Mouse (Mus musculus) E14TG2a.4 (cell line): ENCODE results near the gene Trappc10.

ENCODE experiments used
- H3K27me3 ChIP-seq: 2 replicates; pipeline ENCODE4 v1.6.1; 2014; ENCODE audit warnings: low read length, control low read depth; ENCODE audit not compliant: insufficient read depth
- H3K36me3 ChIP-seq: 2 replicates; pipeline ENCODE4 v1.6.1; 2014; ENCODE audit warnings: low read length, control low read depth; ENCODE audit not compliant: insufficient read depth
- H3K4me1 ChIP-seq: replicated peaks from 2 replicates; pipeline ENCODE4 v1.6.1; 2014; ENCODE audit warnings: low read depth, low read length, control low read depth
- H3K4me3 ChIP-seq: replicated peaks from 2 replicates; pipeline ENCODE4 v1.5.1; 2014; ENCODE audit warnings: mild to moderate bottlenecking, low read length
- H3K9me3 ChIP-seq: 2 replicates; pipeline ENCODE4 v1.6.1; 2014; ENCODE audit warnings: low read length, control low read depth
- CTCF ChIP-seq: conservative IDR thresholded peaks from 2 replicates; pipeline ENCODE4 v1.5.1; 2014; ENCODE audit warnings: low read length
- NANOG ChIP-seq: IDR thresholded peaks from 2 replicates; pipeline ENCODE4 v1.6.1; 2014; ENCODE audit warnings: borderline replicate concordance, low read length, mixed read lengths
- POU5F1 ChIP-seq: IDR thresholded peaks from 2 replicates; pipeline ENCODE4 v1.6.1; 2014; ENCODE audit warnings: low read length, borderline replicate concordance

Trappc10 gene

DNA sequence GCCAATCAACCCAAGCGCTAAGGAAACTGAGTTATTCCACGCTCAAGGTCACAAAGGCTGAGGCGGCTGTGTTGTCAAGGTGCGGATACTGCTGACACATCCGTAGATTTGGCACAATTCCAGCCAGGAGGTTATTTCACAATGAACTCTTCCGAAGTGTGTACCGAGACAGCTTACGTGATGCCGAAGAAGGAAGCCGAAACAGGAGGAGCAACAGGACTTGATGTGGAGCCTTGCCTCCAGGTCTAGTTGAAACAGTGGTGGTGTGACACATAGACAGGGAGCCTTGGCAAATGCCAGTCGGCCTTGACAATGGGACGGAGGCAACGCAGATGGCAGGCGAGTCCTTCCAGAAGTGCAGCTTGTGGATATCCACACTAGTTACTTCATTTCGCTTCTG is 86.4 kb downstream of the Trappc10 start:
- no peaks in the 10 kb centered on the region for H3K9me3 ChIP-seq
- H3K36me3 ChIP-seq, result peaks cover 29% of the 10 kb centered on the region
- H3K4me3 ChIP-seq, result no peak overlapping the region
- H3K27me3 ChIP-seq, result peaks cover 5% of the 10 kb centered on the region; the same call in 1 of the 2 replicates
- H3K4me1 ChIP-seq, result peaks cover 43% of the 10 kb centered on the region
- TF ChIP-seq NANOG, result no peak
- TF ChIP-seq CTCF, result no peak
- no peak for TF ChIP-seq POU5F1

- Histone ChIP-seq H3K27me3 (peaks cover 5% of the 10 kb centered on the region; the same call in 1 of the 2 replicates), H3K4me1 (peaks cover 34% of the 10 kb centered on the region), H3K4me3 (no peak overlapping the region), H3K36me3 (peaks cover 18% of the 10 kb centered on the region), H3K9me3 (no peaks in the 10 kb centered on the region)
- no peak for TF ChIP-seq NANOG
- TF ChIP-seq POU5F1, result no peak
Measured at GRCm38 (mm10) chr10:78156926-78157325, 87.5 kb downstream of the Trappc10 start.

DNA sequence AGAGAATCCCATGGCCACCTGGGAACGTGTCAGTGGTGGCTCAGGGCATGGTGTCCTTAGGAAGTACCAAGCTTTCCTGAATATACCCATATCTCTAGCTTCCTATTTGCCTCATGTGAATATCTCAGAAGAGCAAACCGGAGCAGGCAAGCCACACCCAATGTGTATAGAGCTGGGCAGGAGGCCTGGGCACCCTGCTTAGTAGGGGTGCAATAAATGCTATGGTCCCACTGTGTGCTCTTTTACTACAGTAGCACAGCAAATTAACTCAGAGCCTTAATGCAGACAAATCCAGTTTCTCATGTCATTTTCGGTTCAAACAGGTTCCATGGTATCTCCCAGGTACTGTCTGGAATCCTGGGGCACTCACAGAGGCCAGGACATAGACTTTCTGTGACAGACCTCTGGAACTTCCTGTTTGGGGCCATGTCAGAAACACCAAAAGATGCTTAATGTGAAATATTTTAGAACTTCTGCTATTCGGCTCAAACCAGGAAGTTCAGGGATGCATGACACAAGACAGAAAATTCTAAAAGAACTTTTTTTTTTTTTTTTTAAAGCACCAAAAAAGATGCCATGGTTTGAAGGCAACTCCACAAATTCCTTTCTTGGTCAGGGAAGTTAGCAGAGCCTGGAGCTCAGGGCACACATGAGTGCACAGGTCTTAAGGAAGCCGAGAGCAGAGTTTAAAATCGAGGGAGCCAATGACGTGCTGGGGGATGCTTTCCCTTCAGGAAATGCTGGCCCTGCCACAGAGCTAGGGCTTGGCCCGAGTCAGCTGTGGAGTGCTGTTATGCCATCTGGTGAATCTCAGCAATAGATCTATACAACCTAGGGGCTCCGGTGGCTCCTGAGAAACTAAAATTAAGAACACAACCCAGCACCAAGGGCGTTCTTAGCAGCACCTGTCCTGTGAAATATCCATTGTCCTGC is 95.3 kb downstream of the Trappc10 start:
- Histone ChIP-seq H3K36me3 (no peaks in the 10 kb centered on the region), H3K4me1 (peaks cover 2% of the 10 kb centered on the region; the same call in 1 of the 2 replicates), H3K27me3 (peaks cover 37% of the 10 kb centered on the region), H3K9me3 (no peaks in the 10 kb centered on the region), H3K4me3 (no peak overlapping the region)
- no peak for TF ChIP-seq NANOG
- TF ChIP-seq POU5F1, result no peak
- no peak for TF ChIP-seq CTCF

DNA sequence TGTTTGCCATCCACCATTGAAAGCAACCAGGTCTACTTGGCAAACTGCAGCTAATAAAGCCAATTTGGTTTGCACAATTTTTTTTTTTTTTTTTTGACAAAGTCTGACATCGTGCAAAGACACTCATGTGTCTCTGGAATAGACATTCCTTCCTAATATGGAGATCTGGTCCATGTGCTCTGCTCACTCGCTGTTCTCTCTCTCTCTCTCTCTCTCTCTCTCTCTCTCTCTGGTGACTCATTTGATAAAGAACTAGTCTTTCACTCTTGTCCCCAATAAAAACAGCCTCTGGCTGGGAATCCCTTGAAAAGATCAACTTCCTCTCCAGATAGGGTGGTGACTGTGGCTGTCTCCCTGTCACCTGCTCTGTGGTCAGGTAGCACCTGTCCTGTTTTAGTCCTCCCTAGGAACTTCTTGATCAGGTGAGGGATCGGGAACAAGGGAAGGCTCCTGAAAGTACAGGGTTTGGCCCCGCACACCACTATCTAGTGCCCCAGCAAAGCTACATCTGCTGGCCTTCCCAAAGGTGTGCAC is 96.5 kb downstream of the Trappc10 start:
- TF ChIP-seq POU5F1 (no peak), NANOG (no peak), CTCF (no peak)
- no peaks in the 10 kb centered on the region for H3K36me3 ChIP-seq
- peaks cover 36% of the 10 kb centered on the region for H3K27me3 ChIP-seq
- no peak overlapping the region for H3K4me3 ChIP-seq
- H3K9me3 ChIP-seq, result no peaks in the 10 kb centered on the region
- peaks cover 4% of the 10 kb centered on the region; the same call in 1 of the 2 replicates for H3K4me1 ChIP-seq

DNA sequence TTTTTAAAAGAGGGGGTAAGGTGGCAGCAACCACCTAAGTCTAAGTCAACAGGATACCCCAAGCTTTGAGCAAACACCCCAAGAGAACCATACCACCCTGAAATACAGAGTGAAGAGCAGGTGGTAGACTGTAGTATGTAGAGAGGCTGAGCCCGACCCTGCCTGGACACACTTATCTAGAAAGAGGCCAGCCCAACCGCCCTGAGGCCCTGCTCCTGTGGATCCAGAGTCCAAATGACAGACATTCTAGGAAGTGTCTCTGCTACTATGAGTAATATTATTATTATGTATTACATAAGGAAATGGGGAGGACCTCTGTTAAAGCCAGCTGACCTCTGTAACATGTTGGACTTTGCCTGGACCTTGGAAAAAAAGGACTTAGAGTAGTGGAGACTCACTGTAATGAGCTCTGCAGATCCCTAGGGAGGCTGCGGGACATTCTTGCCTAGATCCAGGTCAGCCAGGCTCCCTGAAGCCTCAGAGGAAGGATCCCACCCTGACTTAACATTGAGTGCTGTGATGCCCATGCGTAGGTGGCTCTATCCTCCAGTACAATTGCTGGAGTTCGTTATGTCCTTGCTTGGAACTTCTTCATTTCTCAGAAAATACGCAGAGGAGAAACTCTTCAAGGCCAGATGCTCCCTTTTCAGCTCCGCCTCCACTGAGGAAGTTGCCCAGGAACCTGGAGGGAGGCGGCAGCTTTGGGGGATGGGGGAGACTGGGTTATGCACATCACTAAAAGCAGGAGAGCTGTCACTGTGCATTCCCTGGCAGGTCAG is 100.5 kb downstream of the Trappc10 start:
- no peaks in the 10 kb centered on the region for H3K36me3 ChIP-seq
- peaks cover 4% of the 10 kb centered on the region; the same call in 1 of the 2 replicates for H3K4me1 ChIP-seq
- TF ChIP-seq POU5F1 (no peak), NANOG (no peak), CTCF (no peak)
- peaks cover 23% of the 10 kb centered on the region for H3K27me3 ChIP-seq
- no peaks in the 10 kb centered on the region for H3K9me3 ChIP-seq
- no peak overlapping the region for H3K4me3 ChIP-seq

- TF ChIP-seq CTCF, result no peak
- no peak for TF ChIP-seq NANOG
- peaks cover 7% of the 10 kb centered on the region; the same call in 1 of the 2 replicates for H3K4me1 ChIP-seq
- no peaks in the 10 kb centered on the region for H3K36me3 ChIP-seq
- H3K27me3 ChIP-seq, result peaks cover 17% of the 10 kb centered on the region
- no peaks in the 10 kb centered on the region for H3K9me3 ChIP-seq
- no peak overlapping the region for H3K4me3 ChIP-seq
Measured at GRCm38 (mm10) chr10:78140843-78141242, 103.6 kb downstream of the Trappc10 start.

DNA sequence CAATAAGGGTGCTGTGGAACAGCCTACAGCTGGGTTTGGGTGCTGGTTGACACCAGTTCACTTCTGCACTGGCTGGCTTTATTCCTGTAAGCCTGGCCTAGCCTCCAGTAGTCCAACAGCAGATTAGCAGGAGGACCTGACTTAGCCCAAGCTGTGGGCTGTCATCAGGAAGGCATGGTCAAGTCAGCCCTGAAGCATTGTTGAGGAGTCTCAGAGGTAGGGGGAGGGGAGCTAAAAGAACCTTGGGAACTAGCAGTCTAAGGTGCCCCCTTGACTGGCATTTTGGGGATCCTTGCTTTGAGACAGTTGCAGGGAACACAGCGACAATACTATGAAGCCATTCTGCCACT is 104.2 kb downstream of the Trappc10 start:
- peaks cover 13% of the 10 kb centered on the region; the same call in 1 of the 2 replicates for H3K27me3 ChIP-seq
- no peaks in the 10 kb centered on the region for H3K9me3 ChIP-seq
- peaks cover 13% of the 10 kb centered on the region for H3K4me1 ChIP-seq
- H3K4me3 ChIP-seq, result no peak overlapping the region
- no peak for TF ChIP-seq NANOG
- TF ChIP-seq POU5F1, result no peak
- no peak for TF ChIP-seq CTCF
- H3K36me3 ChIP-seq, result no peaks in the 10 kb centered on the region

GRCm38 (mm10) chr10:78139572-78140250 is 104.7 kb downstream of the Trappc10 start:
- TF ChIP-seq CTCF, result no peak
- TF ChIP-seq POU5F1, result no peak
- no peak for TF ChIP-seq NANOG
- no peaks in the 10 kb centered on the region for H3K9me3 ChIP-seq
- peaks cover 18% of the 10 kb centered on the region for H3K4me1 ChIP-seq
- no peak overlapping the region for H3K4me3 ChIP-seq
- peaks cover 13% of the 10 kb centered on the region; the same call in 1 of the 2 replicates for H3K27me3 ChIP-seq
- H3K36me3 ChIP-seq, result no peaks in the 10 kb centered on the region
